Mouse (Mus musculus): ENCODE measurements around the gene Wfdc21. TPM values are rescaled to one million over a fixed set of nuclear protein-coding genes. Genes with fewer than 3 reads are reported as not detected.

Gene Wfdc21
- polyA plus RNA-seq, 1 experiment, result not detected

DNA sequence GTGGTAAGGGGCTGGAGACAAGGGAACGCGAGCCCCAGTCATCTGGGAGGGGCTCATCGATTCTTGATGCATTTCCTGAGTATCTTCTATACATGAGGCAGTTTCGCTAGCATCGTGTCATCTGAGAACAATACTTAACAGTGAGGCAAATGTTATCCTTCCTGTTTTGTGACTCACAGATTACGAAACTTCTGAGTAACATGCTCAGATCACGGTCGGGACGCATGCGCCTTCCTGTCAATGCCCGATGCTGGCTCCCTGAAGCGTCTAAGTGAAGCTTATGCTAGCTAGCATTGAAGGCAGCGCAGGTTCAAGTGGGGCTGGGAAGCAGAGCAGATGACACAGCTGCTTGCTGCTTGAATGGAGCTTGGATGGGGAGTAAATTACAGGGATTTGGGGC, 42.5 kb downstream of the Wfdc21 start:
- Histone ChIP-seq H3K27ac (ENCODE audit: insufficient read depth, low read length) (no peak overlapping the region), H3K9ac (ENCODE audit: low read depth, poor library complexity, severe bottlenecking) (no peak overlapping the region), H3K4me3 (ENCODE audit: low read depth, low read length) (no peak overlapping the region), H3K27me3 (ENCODE audit: control insufficient read depth, insufficient read depth, low read length, poor library complexity, severe bottlenecking) (no peaks in the 10 kb centered on the region), H3K4me1 (ENCODE audit: control insufficient read depth, insufficient read depth, low read length) (peaks cover 4% of the 10 kb centered on the region), H3K9me3 (replicated peaks; ENCODE audit: control insufficient read depth, insufficient read depth, low read length, poor library complexity, severe bottlenecking) (no peaks in the 10 kb centered on the region), H3K36me3 (ENCODE audit: control insufficient read depth, insufficient read depth, low read length, poor library complexity, severe bottlenecking) (no peaks in the 10 kb centered on the region)
- TF ChIP-seq CTCF (IDR thresholded peaks at IDR 0.05; ENCODE audit: low read depth, low read length), result no peak
- no peak for TF ChIP-seq EP300 (IDR thresholded peaks at IDR 0.05; ENCODE audit: insufficient read depth, low read depth, low read length)

DNA sequence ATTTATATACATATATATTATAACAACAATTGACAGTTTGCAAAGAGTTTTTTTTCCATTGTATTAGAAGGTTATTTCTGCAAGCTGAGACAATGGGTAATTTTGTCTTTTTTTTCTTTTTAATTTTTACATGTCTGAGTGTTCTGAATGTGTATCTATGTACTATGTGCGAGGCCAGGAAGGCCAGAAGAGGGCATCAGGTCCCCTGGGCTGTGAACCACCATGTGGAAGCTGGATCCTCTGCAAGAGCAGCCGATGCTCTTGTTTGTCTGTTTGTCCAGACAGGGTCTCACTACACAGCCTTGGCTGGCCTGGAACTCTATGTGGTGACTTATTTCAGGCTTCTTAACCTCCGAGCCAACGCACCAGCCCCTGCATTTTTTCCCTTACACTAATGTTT, 44.4 kb downstream of the Wfdc21 start:
- Histone ChIP-seq H3K27me3 (ENCODE audit: control insufficient read depth, insufficient read depth, low read length, poor library complexity, severe bottlenecking) (no peaks in the 10 kb centered on the region), H3K4me3 (ENCODE audit: low read depth, low read length) (no peak overlapping the region), H3K36me3 (ENCODE audit: control insufficient read depth, insufficient read depth, low read length, poor library complexity, severe bottlenecking) (no peaks in the 10 kb centered on the region), H3K27ac (ENCODE audit: insufficient read depth, low read length) (no peak overlapping the region), H3K9me3 (replicated peaks; ENCODE audit: control insufficient read depth, insufficient read depth, low read length, poor library complexity, severe bottlenecking) (no peaks in the 10 kb centered on the region), H3K9ac (ENCODE audit: low read depth, poor library complexity, severe bottlenecking) (no peak overlapping the region), H3K4me1 (ENCODE audit: control insufficient read depth, insufficient read depth, low read length) (peaks cover 4% of the 10 kb centered on the region)
- TF ChIP-seq CTCF (IDR thresholded peaks at IDR 0.05; ENCODE audit: low read depth, low read length) (no peak), EP300 (IDR thresholded peaks at IDR 0.05; ENCODE audit: insufficient read depth, low read depth, low read length) (no peak), POLR2A (IDR thresholded peaks at IDR 0.05; ENCODE audit: insufficient read depth, low read length) (no peak)

DNA sequence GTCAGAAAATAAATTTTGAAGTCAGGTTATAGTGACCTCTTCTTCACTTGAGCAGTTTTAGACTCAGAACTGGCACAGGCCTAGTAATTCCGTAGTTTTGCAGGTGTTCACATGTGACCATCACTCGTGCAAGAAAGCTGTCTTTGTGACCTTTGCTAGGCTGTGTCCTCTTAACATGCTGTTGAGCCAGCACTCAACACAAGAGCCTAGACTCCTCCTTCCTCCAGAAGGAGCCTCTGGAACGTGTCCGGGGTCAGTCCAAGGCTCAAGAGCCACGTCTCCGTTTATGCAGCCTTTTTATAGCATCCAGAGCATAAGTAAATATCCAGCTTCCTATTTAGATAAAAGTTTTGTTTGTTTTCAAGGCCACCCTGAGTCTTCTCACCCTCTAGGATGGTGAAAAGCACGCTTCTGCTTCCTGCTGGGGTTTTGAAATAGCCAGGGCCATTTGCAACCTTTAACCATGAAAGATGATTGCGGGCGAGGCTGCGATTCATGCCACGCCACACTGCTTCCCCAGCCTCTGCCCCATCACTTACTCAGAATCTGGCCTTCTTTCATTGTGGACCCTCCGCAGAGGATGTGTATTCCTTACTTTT, 45.7 kb downstream of the Wfdc21 start:
- no peaks in the 10 kb centered on the region for H3K36me3 ChIP-seq (ENCODE audit: control insufficient read depth, insufficient read depth, low read length, poor library complexity, severe bottlenecking)
- H3K9me3 ChIP-seq (replicated peaks; ENCODE audit: control insufficient read depth, insufficient read depth, low read length, poor library complexity, severe bottlenecking), result no peaks in the 10 kb centered on the region
- H3K27ac ChIP-seq (ENCODE audit: insufficient read depth, low read length), result no peak overlapping the region
- H3K27me3 ChIP-seq (ENCODE audit: control insufficient read depth, insufficient read depth, low read length, poor library complexity, severe bottlenecking), result no peaks in the 10 kb centered on the region
- H3K4me3 ChIP-seq (ENCODE audit: low read depth, low read length), result no peak overlapping the region
- no peak for TF ChIP-seq POLR2A (IDR thresholded peaks at IDR 0.05; ENCODE audit: insufficient read depth, low read length)
- no peak for TF ChIP-seq EP300 (IDR thresholded peaks at IDR 0.05; ENCODE audit: insufficient read depth, low read depth, low read length)
- no peak for TF ChIP-seq CTCF (IDR thresholded peaks at IDR 0.05; ENCODE audit: low read depth, low read length)
- no peak overlapping the region for H3K9ac ChIP-seq (ENCODE audit: low read depth, poor library complexity, severe bottlenecking)
- H3K4me1 ChIP-seq (ENCODE audit: control insufficient read depth, insufficient read depth, low read length), result peaks cover under 1% of the 10 kb centered on the region

DNA sequence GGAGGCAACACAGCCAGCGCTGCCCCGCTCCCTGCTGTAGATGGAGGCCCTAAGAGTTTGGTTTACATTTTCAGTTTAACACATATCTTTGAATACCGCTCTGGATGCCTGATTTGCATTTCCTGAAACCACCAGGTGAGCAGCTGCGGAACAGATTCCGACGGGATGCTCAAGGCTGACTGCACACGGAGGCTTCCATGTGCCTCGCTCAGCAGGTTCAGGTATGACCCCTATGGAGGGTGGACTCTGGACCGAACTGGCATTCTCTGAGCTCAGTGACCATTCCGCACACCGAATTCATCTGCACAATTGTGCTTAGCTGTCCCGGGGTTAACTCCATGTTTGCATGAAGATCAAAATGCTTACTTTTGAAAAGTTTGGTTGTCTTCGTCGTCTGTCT, 46.5 kb downstream of the Wfdc21 start:
- Histone ChIP-seq H3K27me3 (ENCODE audit: control insufficient read depth, insufficient read depth, low read length, poor library complexity, severe bottlenecking) (no peaks in the 10 kb centered on the region), H3K9me3 (replicated peaks; ENCODE audit: control insufficient read depth, insufficient read depth, low read length, poor library complexity, severe bottlenecking) (no peaks in the 10 kb centered on the region), H3K4me3 (ENCODE audit: low read depth, low read length) (no peak overlapping the region), H3K9ac (ENCODE audit: low read depth, poor library complexity, severe bottlenecking) (no peak overlapping the region), H3K36me3 (ENCODE audit: control insufficient read depth, insufficient read depth, low read length, poor library complexity, severe bottlenecking) (no peaks in the 10 kb centered on the region), H3K4me1 (ENCODE audit: control insufficient read depth, insufficient read depth, low read length) (no peaks in the 10 kb centered on the region), H3K27ac (ENCODE audit: insufficient read depth, low read length) (no peak overlapping the region)
- TF ChIP-seq POLR2A (IDR thresholded peaks at IDR 0.05; ENCODE audit: insufficient read depth, low read length) (no peak), CTCF (IDR thresholded peaks at IDR 0.05; ENCODE audit: low read depth, low read length) (no peak)

DNA sequence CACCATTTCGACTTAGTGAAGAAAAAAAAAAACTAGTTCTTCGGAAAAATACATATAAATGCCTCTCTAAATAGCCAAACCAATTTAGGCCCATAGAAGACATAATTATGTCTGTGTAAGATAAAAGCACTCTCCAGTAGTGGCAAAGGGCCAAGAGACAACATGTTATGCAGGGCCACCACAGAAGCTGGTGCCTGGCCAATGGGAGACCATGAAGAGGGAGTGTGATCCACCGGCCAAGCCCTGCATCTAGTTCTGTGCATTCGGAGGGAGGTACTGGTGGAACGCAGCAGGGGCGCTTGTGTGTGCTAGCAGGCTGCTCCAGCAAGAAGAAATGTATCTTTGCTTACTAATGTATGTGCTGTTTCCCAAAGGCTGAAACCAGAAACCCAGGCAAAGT, 49.4 kb downstream of the Wfdc21 start:
- no peaks in the 10 kb centered on the region for H3K4me1 ChIP-seq (ENCODE audit: control insufficient read depth, insufficient read depth, low read length)
- H3K27ac ChIP-seq (ENCODE audit: insufficient read depth, low read length), result no peak overlapping the region
- no peak overlapping the region for H3K4me3 ChIP-seq (ENCODE audit: low read depth, low read length)
- TF ChIP-seq EP300 (IDR thresholded peaks at IDR 0.05; ENCODE audit: insufficient read depth, low read depth, low read length) (no peak), CTCF (IDR thresholded peaks at IDR 0.05; ENCODE audit: low read depth, low read length) (no peak), POLR2A (IDR thresholded peaks at IDR 0.05; ENCODE audit: insufficient read depth, low read length) (no peak)
- H3K9ac ChIP-seq (ENCODE audit: low read depth, poor library complexity, severe bottlenecking), result no peak overlapping the region
- H3K9me3 ChIP-seq (replicated peaks; ENCODE audit: control insufficient read depth, insufficient read depth, low read length, poor library complexity, severe bottlenecking), result no peaks in the 10 kb centered on the region
- no peaks in the 10 kb centered on the region for H3K27me3 ChIP-seq (ENCODE audit: control insufficient read depth, insufficient read depth, low read length, poor library complexity, severe bottlenecking)
- no peaks in the 10 kb centered on the region for H3K36me3 ChIP-seq (ENCODE audit: control insufficient read depth, insufficient read depth, low read length, poor library complexity, severe bottlenecking)

DNA sequence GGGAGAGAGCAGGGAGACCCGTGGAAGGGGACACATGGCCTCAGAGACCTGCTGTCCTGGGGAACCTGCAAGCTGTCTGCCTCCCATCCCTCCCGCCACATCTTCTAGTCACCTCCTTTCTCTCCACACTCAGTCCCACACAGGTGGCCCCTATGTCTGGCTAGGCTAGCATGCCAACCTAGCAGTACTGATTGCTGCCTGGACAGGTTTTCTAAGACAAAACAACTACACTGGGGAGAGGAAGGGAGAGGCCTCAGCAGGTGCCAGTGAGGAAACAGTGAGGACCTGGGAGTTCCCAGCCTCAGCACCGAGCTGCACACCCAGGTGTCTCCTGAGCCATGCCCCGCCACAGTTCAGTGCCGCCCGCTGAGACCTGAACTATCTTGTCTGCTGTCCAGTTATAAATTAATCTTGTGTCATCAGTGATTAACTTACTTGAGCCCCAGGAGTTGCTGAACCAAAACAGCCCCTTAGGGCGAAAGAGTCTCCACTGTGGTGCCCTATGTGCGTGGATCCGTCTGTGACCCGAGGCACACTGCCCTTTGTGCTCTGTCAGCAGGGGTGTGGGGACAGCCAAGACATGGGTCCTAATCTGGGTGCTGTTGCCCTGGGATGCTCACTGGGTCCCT, 50.4 kb downstream of the Wfdc21 start:
- H3K36me3 ChIP-seq (ENCODE audit: control insufficient read depth, insufficient read depth, low read length, poor library complexity, severe bottlenecking), result no peaks in the 10 kb centered on the region
- H3K27ac ChIP-seq (ENCODE audit: insufficient read depth, low read length), result no peak overlapping the region
- no peak overlapping the region for H3K9ac ChIP-seq (ENCODE audit: low read depth, poor library complexity, severe bottlenecking)
- no peaks in the 10 kb centered on the region for H3K9me3 ChIP-seq (replicated peaks; ENCODE audit: control insufficient read depth, insufficient read depth, low read length, poor library complexity, severe bottlenecking)
- no peaks in the 10 kb centered on the region for H3K4me1 ChIP-seq (ENCODE audit: control insufficient read depth, insufficient read depth, low read length)
- H3K4me3 ChIP-seq (ENCODE audit: low read depth, low read length), result no peak overlapping the region
- TF ChIP-seq POLR2A (IDR thresholded peaks at IDR 0.05; ENCODE audit: insufficient read depth, low read length) (no peak), CTCF (IDR thresholded peaks at IDR 0.05; ENCODE audit: low read depth, low read length) (no peak), EP300 (IDR thresholded peaks at IDR 0.05; ENCODE audit: insufficient read depth, low read depth, low read length) (no peak)
- no peaks in the 10 kb centered on the region for H3K27me3 ChIP-seq (ENCODE audit: control insufficient read depth, insufficient read depth, low read length, poor library complexity, severe bottlenecking)

Measured in ES-Bruce4 (cell line).